Mouse (Mus musculus): Measurements from ENCODE around the gene Nfe2.

- TF ChIP-seq CTCF (conservative IDR thresholded peaks at IDR 0.05; ENCODE audit: low read length) (no peak), NANOG (IDR thresholded peaks at IDR 0.05; ENCODE audit: borderline replicate concordance, low read length) (no peak)
These were observed 9.5 kb downstream of the Nfe2 start for GRCm38 (mm10) chr15:103248401-103249313.
